Mouse (Mus musculus) thymus, postnatal 4 days (tissue): ENCODE results near the gene Bicdl1.
"Not testable (repeated sequence)": the region's sequence is repeated elsewhere in the genome, so short reads cannot be mapped to it uniquely, and the experiment has no call there.

Source experiments
- DNase-seq: peaks from one replicate; pipeline ENCODE4 v3.0.0; 2021

Gene Bicdl1

DNA sequence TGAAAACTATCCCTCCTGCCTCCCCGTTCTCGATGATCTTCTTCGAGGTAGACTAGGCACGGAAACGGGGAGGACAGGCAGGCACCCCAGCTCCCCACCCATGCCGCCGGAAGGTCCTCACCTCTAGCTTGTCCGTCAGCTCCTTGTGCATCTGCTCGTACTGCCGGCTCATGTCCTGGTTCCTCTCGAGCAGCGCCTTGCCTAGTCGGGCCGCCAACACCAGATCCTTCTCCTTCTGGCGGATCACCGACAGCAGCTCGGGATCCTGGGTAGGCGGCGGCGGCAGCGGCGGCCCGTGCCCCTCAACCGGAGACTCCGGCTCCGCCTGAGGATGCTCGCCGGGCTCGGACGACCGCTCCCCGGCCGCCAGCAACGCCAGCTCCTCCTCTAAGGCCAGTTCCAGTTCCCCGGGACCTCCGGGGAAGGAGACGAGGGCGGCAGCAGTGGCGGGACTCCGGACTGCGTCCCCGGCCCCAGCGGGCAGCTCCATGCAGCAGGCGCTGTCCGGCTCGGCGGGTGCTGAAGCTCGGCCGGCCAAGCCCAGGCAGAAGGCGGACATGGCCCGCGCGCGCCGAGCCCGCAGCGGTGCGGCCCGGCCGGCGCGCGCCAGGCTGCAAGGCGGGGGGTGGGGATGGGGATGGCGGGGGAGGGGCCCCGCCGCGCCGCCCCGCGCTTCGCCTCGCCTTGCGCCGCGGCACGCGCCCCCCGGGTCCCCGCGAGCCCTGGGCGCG is at the start of gene Bicdl1:
Bicdl1 (minus strand) TSS at position 621 of the 731 bp plus-strand sequence.
- DNase-seq, result peak; percentile 85

DNA sequence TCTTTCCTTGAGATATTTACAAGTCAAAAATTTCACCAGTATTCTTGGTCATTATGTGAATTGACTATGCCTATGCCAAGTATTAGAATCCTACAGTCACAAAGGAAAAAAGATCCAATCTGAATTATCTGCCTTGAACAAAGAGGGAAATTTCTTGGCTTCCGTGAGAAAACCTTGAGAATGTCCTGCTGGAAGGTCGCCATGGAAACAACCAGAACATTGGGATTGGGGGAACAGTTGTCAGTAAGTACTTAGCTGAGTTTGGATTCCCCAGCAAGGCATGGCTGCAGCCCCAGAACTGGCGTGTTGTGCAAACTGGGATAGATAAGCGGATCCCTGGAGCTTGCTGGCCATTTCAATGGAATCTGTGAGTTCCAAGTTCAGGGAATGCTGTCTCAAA is 45.5 kb upstream of the Bicdl1 start:
- no peak for DNase-seq

DNA sequence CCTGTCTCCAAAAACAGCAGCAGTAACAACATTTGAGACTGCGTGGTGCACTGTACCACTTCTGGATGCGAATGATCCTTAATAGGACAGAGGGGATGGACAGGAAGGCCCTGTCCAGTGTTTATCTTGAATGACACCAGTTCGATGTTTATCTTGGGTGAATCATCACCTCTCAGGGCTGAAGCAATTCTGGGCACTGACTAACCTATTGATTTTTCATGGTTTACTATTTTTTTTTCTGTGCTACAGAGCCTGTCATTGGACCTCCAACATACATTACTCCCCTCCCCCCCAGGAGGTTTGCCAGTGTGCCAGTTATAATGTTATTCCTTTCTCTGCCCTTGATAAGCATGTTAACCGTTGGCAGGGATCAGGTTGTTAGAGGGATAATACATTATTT is 43.9 kb upstream of the Bicdl1 start:
- no peak for DNase-seq

DNA sequence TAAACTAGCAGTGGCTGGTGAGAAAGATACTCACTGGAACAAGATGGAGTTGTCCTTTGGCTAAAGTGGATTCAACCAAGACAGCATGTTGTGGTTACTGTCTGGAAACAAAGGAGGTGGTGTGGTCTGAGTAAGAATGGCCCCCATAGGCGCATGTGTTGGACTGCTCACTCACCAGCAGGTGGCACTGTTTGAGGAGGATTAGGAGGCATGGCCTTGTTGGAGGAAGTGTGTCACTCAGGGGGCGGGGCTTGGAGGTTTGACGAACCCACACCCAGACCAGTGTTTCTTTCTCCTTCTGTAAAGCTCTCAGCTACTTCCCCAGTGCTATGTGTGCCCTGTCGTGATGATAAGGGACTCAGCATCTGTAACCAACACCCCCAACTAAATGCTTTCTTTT is 38.6 kb upstream of the Bicdl1 start:
- DNase-seq, result peak; percentile 31

DNA sequence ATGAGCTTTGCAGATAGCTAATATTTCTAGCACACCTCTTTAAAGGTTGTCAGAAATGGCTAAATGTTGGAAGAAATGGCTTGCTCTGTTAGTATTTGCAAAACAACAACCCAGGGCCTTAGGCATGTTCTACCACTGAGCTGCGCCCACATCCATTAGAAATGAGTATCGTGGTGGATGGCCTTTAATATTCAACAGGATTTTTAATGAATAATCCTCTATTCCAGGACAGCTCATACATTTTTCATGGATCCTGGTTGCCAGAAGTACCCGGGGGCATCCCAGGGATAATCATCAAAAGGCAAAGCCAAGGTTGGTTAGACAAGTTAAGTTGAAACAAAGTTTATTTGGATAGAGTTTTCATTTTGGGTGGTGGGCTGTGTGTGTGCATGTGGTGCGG is 37.7 kb upstream of the Bicdl1 start:
- no peak for DNase-seq

DNA sequence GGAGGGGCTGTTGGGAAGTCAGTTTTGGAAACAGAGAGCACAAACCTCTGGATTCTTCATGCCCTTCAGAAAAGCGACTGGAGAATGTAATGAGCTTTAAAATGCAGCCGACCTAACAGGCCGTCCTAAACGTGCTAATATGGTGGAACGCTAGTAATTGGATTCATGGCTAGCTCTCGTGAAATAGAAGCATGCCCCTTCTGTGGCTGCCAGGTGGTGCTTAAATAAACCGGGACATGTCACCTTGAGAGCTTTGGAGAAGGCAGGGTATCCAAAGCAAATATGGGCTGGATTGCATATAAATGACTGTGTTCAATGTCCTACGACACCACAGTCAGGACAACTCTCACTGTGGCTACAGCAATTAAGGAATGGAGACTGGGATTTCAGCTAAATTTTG is 35.4 kb upstream of the Bicdl1 start:
- DNase-seq, result no peak

DNA sequence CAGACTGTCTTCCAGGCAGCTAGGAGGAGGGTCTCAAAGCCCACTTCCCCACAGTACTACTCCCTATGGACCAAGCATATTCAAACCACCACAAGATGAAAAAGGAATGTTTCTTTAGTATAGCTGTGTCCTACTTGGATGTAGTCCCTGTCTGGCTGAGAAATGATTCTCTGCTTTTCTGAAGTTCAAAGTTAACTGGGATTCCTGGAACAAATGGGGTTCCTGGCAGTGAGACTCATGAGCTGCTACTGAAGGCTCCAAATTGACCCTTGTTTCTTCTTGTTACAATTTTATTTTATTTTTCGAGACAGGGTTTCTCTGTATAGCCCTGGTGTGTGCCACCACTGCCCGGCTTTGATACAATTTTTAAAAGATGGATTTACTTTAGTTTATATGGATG is 32.6 kb upstream of the Bicdl1 start:
- DNase-seq, result no peak

DNA sequence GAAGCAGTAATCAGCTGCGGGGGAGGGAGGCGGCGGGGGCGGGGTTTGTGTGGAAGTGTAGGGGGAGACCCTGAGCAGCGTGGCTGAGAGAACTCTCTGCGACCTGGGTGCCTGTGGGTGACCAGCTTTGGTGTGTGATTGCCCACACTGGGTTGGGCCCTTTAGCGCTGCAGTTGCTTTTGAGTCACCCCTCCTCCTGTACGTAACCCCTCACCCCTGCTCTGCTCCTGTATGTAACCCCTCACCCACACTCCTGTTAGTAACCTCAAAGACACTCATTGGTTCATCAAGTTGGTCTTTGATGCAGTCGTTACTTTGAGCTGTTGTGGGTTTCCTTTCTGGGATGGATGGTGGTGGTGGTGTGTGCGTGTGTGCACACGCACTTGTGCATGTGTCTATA is 29.5 kb upstream of the Bicdl1 start:
- peak; percentile 83 for DNase-seq

DNA sequence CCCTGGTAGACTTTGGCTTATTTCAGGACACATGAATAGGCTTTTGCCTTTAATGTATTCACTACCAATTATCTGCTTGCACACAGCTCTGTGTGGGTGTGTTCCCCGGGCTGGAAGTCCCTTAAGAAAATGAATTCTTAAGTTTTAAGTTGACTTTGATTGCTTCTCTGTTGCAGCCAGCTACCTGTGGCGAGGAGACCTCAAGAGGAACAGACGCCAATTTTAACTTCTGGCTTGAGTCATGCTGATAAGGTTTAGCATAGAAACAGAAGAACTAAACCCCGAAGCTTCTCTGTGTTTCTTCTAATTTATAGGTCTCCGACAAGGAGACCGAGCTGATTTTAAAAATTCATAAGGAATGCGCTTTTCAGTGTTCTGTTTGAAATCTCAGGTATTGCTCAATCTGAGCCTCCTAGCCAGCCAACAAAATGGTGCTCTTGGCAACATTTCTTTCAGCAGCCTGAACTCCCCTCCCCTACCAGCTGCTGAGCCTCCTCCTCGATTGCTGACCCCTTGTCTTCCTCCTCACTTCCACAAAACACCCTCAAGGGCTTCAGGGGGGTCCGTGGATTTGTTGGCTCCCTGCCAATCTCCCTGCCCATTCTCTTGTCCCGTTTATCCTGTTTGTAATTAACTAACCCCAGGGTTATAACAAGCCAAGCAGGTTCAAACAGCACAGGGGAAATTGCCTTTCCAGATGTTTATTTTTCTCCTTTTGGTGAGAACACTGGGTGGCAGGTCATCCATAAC is 27.2 kb upstream of the Bicdl1 start:
- DNase-seq, result no peak

DNA sequence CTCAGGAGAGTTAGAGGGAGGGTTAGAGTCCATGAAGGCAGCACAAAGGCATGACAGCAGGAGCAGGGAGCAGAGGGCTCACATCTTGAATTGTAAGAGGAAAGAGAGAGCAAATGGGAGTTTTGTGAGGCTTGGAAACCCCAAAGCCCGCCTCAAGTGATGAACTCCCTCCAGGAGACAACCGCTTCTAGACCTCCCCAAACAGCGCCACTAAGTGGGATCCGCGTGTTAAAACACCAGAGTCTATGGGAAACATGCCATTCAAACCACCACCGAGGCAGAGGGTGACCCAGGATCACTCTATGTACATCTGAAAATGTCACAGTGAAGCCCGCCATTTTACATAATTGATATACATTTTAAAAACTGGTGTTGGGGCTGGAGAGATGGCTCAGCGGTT is 26.1 kb upstream of the Bicdl1 start:
- no peak for DNase-seq

DNA sequence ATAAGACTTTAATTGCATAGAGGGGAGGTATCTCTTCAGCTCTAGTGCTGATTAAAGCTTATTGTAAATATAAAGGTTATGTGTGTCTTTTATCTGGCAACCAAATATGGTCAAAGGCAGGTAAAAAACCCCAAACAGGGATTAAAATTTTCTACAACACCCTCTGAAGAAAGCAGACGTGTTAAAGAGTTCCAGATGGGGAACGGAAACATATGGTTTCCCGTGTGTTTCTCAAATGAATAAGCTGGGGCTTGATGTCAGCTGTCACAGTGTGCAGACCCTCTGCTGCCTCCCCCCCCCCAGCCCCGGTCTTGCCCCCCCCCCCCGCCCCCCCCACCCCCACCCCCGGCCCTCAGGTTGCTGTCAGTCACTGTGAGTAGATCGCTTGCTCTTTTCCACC is 24.1 kb upstream of the Bicdl1 start:
- DNase-seq, result no peak

DNA sequence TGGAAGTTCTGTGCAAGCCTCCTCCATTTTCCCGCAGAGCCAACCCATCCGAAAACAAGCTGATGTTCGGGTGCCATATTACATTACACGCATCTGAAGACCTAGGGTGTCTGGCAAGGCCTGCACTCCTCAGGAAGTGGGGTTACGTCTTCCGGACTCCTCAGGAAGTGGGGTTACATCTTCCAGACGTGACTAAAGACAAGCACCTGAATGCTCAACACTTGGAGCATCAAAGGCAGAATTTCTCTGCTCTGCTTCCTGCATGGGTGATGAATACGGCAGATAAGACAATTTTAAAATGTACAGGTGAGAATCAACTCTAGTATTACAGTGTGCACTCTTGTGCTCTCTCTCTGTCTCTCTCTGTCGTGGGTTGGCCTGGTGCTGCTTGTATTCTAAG is 23.4 kb upstream of the Bicdl1 start:
- DNase-seq, result peak; percentile 66

DNA sequence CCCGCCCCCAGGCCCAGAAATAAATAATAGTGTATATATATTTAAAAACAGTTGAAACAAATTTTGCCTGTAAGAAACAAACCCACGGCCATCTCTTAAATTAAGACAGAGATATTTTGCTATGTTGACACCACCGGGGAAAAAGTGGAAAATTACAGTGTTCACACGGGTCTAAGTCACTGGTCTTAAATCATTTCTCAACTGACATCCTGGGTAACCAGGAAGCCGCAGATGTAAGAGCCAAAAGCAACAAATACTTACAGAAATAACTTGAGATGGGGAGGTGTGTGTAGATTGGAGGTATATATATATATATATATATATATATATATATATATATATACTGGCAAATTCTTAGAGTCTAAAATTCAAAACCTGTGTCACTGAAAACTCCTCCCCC is 21.5 kb upstream of the Bicdl1 start:
- no peak for DNase-seq

DNA sequence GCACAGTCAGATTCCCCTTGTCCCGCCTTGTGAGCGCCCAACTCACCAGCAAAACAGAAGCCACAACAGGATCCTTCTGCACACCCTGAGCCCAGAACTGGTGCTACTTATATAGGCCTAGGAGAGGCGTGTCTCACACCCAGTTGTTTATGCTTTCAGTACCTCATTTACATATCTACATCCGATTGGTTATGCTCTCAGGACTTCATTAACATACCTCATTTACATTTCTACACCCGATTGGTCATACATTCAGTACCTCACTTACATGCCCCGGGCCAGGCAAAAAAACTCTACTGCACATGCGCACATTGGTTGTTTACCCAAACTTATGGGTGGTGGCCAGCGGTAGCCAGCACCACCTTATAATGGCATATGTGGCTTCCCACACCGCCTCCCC is 20.5 kb upstream of the Bicdl1 start:
- not testable (repeated sequence) for DNase-seq

DNA sequence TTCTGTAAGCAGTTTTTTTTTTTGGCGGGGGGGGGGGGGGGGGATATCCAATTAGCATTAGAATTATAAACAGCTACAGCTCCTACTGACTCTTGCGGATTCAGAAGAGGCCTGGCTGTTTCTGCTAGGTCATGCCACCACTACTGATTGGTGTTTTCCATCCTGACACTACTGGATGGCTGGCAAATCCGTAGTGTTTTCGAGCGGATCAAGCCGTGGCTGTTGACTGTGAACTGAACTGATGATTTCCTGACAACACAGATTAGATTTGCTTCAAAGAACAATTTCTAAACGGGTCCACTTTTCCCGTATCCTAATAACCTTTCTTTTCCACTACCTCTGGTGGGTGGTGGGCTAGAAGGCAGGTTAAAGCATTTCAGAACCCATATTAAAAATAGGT is 16.9 kb upstream of the Bicdl1 start:
- no peak for DNase-seq

DNA sequence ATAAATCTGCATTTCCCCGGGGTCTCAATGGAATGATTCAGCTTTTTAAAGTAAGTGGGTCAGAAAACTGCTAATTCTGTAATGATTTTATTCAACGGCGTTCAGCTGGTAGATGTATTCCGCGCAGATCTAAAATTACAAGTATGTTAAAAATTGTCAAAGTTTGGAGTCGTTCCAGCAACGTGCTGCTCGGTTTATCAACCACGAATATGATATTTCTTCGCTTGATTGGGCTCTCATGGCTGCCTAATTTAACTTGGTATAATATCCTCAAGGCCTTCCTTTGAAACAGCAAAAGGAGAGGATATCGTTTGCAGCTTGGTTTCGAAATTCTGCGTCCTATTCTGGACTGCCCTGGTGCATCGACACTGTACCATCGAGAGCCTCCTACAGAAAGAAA is 13.9 kb upstream of the Bicdl1 start:
- no peak for DNase-seq

DNA sequence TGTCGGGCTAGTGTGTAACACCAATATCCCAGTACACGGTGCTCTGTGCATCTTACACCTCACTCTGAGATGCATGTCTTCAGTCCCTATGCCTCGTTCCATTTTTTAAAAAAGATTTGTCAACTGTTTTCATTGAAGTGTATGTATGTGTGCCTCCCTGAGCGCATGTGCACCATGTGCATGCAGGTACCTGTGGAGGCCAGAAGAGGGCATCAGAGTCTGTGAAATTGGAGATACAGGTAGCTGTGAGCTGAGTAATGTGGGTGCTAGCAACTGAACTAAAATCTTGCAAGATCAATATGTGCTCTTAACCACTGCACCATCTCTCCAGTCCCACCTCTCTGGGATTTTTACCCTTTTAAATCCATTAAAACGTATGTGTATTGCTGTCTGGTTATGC is 6.6 kb upstream of the Bicdl1 start:
- DNase-seq, result no peak

DNA sequence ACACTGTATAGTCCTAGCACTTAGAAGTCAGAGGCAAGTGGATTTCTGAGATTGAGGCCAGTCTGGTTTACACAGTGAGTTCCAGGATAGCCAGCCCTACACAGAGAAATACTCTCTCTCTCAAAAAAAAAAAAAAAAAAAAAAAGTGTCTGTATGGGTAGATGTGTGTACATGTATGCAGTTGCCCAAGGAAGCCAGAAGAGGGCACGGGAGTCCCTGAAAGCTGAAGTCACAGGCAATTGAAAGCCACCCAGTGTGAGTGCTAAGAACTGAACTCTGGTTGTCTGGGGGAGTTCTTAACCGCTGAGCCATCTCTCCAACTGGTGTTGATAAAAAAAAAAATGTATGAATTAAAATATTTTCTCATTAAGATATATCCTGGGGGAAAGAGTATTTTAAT is 3.1 kb upstream of the Bicdl1 start:
- peak; percentile 32 for DNase-seq

DNA sequence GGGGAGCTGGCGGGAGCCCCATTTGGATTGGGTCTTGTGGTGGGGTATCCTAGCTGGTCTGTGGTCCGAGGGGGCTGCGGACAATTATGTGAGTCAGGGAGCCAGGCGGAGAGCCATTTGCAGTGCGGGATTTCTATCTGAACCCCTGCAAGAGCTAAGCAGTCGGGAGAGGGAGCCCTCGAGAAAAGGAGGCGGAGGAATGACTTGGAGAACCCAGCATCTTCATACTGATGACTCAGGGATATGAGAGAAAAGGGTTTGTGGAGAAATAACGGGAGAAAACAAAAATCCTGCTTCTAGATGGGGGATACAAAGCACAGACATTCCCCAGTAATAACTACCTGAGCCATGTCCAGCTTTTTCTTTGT is 1.4 kb upstream of the Bicdl1 start:
- peak; percentile 89 for DNase-seq

DNA sequence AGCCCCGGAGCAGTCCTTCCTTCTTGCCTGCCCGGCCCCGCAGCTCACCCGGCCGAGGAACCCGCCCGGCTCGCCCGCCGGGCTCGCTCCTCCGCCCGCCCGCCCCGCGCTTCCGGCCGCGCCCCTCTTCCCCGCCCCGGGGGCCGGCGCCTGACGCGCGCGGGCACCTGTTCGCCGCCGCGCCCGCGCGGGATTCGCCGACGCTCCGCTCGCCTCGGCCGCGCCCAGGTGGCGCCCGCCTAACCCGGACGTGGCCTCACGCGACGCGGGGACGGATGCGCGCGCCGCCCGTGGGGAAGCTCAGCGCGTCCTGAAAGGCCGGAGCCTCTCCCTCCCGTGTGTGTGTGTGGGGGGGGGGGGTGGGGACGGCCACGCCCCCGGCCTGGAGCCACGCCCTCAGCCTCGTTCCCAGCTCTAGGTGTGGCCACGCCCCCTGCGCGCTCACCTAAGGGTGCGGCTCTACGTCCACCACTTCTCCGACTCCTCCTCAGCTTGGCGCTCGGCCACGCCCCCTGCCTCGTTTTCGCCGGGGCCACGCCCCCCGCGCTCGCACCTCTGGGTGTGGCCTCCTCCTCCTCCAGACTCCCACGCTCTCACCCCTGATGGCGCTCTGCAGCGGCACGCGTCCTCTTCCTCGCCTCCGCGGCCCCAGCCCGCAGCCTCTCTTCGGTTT is 891 bp upstream of the Bicdl1 start:
- peak; percentile 100 for DNase-seq

DNA sequence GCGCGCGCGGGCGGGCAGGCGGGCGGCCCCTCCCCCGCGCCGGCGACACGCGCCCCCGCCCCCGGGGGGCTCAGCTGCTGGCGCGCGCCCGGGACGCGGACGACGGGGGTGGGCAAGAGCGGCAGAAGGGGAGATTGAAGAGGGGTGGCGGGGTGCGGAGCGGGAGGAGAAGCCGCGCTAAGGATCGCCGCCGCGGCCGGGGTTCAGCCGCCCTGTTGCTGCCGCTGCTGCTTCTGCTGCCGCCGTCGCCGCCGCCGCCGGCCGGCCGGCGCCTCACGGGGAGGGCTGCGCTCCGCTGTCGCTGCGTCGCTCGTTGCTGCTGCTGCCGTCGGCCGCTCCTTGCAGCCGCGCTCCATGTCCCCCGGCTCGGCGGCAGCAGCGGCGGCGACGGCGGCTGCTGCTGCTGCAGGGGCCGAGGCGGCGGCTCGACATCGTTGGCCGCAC is 333 bp upstream of the Bicdl1 start:
- peak; percentile 70 for DNase-seq

DNA sequence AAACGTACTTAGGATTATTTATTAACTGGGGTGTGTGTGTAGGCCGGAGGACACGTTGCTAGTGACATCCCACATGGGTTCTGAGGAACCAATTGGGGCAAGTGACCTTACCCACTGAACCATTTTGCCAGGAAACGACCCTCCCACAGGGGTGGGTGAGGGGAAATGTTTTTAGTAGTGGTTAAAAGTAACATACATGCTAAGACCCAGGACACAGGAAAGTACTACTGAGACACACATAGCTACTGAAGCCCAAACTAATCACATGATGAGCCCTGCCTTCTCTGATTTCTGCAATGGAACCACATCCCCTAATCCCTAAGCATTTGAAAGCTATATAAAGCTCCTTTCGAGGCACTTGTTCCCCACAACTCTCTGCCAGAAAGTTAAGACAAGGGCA is 1.1 kb downstream of the Bicdl1 start:
- DNase-seq, result no peak

DNA sequence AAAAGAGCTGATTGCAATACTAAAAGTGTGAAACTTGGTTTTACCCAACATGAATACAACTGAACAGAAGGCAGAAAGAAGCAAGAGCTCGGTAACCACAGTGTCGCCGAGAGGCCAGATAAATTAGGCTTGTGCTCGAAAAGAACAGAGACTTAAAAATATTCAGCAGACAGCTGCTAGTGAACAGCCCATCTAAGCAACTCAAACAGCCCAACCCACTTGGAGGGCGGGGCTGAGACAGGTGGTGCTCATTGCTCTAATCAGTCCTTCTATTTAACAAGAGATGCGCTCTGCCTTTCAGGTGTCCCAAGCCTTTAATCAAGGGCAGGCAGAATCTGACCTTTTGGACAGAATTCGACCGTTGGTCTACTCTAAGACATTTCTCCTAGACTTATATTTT is 4.8 kb downstream of the Bicdl1 start:
- peak; percentile 58 for DNase-seq

DNA sequence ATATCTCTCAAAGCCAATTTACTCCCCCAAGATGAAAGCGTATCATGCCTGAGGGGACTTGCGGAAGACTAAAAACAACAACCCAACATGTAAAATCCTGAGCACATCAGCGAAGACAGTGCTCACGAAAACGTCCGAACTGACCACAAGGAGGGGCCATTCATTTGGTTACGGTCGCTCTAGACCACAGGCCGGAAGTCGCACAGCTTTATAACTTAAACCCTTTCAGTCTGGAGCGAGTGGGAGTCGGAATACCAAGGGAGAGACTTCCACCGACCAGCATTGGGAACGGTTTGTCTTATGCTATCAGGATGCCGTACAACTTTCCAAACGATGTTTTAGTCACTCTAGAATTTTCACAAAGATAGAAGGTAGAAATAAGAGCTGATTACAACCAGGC is 5.4 kb downstream of the Bicdl1 start:
- DNase-seq, result no peak
